Mouse (Mus musculus) ES-Bruce4 (cell line): ENCODE measurements around the gene Frmd4b. TPM values are rescaled to one million over a fixed set of nuclear protein-coding genes. Genes with fewer than 3 reads are reported as not detected.

Source experiments
- H3K27ac ChIP-seq: 2 replicates; pipeline ENCODE4 v1.5.1; 2012; ENCODE audit warnings: low read length, inconsistent platforms; ENCODE audit not compliant: insufficient read depth
- H3K27me3 ChIP-seq: 2 replicates; pipeline ENCODE4 v1.6.1; 2012; ENCODE audit warnings: mild to moderate bottlenecking, low read length, inconsistent platforms; ENCODE audit not compliant: control insufficient read depth, poor library complexity, insufficient read depth, severe bottlenecking
- H3K36me3 ChIP-seq: 2 replicates; pipeline ENCODE4 v1.6.1; 2012; ENCODE audit warnings: inconsistent platforms, mild to moderate bottlenecking, low read length, moderate library complexity; ENCODE audit not compliant: control insufficient read depth, poor library complexity, insufficient read depth, severe bottlenecking
- H3K4me1 ChIP-seq: one replicate; pipeline ENCODE4 v1.8.1; 2011; ENCODE audit warnings: low read length; ENCODE audit not compliant: control insufficient read depth, insufficient read depth
- H3K4me3 ChIP-seq: 2 replicates; pipeline ENCODE4 v1.5.1; 2011; ENCODE audit warnings: low read depth, mild to moderate bottlenecking, low read length
- H3K9ac ChIP-seq: 2 replicates; pipeline ENCODE4 v1.6.1; 2012; ENCODE audit warnings: low read depth, mild to moderate bottlenecking, inconsistent platforms; ENCODE audit not compliant: poor library complexity, severe bottlenecking
- H3K9me3 ChIP-seq: replicated peaks from 2 replicates; pipeline ENCODE4 v1.6.1; 2012; ENCODE audit warnings: mild to moderate bottlenecking, low read length, inconsistent platforms; ENCODE audit not compliant: control insufficient read depth, poor library complexity, insufficient read depth, severe bottlenecking
- CTCF ChIP-seq: IDR thresholded peaks from one replicate; pipeline ENCODE4 v1.8.1; 2011; ENCODE audit warnings: low read depth, low read length
- EP300 ChIP-seq: IDR thresholded peaks from 2 replicates; pipeline ENCODE4 v1.6.1; 2011; ENCODE audit warnings: low read depth, low read length; ENCODE audit not compliant: insufficient read depth
- POLR2A ChIP-seq: IDR thresholded peaks from one replicate; pipeline ENCODE4 v1.8.1; 2011; ENCODE audit warnings: low read length; ENCODE audit not compliant: insufficient read depth
- polyA plus RNA-seq: library from polyadenylated mRNA; stranded (reverse); fragments of >200 nt; gene quantifications from 2 replicates; pipeline ENCODE4 v1.2.4, GENCODE M21; 2011; ENCODE audit warnings: low read depth; ENCODE audit not compliant: missing spikeins, insufficient read depth, insufficient read length

Gene Frmd4b
- polyA plus RNA-seq, 1 experiment = 27.8 TPM

DNA sequence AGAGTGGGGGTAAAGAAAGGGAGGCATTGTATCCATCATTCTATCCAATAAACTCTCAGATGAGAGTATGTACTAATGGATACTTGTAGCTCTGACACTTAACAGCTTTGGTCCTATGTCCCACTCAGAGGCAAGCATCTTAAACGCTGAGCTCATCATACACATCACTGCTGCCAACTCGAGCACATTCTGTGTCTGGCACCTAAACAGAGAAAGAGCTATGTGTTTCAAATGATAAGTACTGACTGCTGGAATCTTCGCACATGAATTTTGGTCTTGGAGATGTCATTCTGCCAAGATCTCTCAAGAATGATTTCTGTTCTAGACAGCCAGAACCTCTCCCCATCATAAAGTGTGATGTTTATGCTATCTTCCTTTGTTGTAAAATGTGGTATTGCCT, 284.0 kb downstream of the Frmd4b start:
- no peaks in the 10 kb centered on the region for H3K9me3 ChIP-seq
- no peak for TF ChIP-seq EP300
- no peak for TF ChIP-seq CTCF
- no peak for TF ChIP-seq POLR2A
- no peaks in the 10 kb centered on the region for H3K4me1 ChIP-seq
- H3K27ac ChIP-seq = no peak overlapping the region
- no peaks in the 10 kb centered on the region for H3K36me3 ChIP-seq
- no peaks in the 10 kb centered on the region for H3K27me3 ChIP-seq
- no peak overlapping the region for H3K9ac ChIP-seq
- H3K4me3 ChIP-seq = no peak overlapping the region

DNA sequence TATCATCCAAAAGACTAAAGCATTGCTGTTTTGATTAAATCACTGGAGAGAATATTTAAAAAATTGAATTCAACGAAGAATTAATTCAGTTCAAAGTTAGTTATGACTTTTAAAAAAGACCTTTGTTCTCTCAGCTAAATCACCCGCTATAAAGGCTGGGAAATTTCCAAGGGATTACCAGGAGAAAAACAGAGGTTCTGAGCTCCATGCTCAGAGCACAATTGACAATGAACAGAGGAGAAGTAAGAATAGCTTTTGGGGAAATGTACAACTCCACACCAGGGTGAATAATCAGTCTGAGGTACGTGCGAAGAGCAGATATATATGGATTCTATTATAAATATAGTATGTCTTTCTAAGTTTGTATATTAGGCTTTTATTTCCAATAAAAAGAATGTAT, 293.4 kb downstream of the Frmd4b start:
- no peak for TF ChIP-seq CTCF
- no peak for TF ChIP-seq POLR2A
- TF ChIP-seq EP300 = no peak
- H3K4me3 ChIP-seq = no peak overlapping the region
- H3K9me3 ChIP-seq = no peaks in the 10 kb centered on the region
- H3K9ac ChIP-seq = no peak overlapping the region
- no peaks in the 10 kb centered on the region for H3K36me3 ChIP-seq
- no peaks in the 10 kb centered on the region for H3K4me1 ChIP-seq
- no peak overlapping the region for H3K27ac ChIP-seq
- H3K27me3 ChIP-seq = no peaks in the 10 kb centered on the region

DNA sequence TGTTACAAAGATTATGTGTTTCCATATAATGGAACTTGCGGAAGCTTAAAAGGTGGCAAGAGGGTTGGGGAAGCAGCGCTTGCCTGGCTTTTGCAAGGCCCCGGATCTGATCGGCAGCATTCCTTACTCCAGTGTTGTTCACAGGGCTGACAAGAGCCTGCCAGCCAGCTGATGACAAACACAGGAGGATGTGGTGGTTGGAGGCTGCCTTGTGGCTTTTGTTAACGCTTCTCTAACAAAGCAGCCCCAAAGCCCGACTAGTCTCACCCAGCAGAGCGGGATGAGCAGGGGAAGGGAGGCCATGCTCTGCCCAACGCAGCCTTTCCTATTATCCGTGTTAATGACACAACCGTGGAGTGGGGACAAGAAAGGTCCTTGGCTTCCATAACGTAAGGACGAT, 295.2 kb downstream of the Frmd4b start:
- Histone ChIP-seq H3K27ac (no peak overlapping the region), H3K9me3 (no peaks in the 10 kb centered on the region), H3K27me3 (no peaks in the 10 kb centered on the region), H3K4me1 (no peaks in the 10 kb centered on the region), H3K4me3 (no peak overlapping the region), H3K9ac (no peak overlapping the region), H3K36me3 (no peaks in the 10 kb centered on the region)
- TF ChIP-seq EP300 (no peak), CTCF (no peak), POLR2A (no peak)

DNA sequence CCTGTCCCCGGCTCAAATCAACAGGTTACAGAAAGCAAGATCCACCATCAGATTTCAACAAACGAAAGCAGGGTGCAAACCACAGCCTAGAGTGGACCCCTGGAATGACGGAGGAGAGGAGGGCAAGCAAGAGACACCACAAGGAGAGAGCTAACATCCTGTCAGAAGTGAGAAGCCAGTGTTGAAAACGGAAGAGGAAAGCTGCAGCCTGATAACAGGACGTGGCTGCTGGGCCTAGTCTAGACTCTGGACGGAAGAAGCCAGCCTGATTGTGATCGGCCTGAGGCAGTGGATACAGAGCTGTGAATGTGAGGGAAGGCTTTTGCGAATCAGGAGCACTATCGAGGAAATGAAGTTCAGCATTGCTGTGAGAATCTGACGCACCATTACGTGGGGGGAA, 296.2 kb downstream of the Frmd4b start:
- H3K27me3 ChIP-seq = no peaks in the 10 kb centered on the region
- no peaks in the 10 kb centered on the region for H3K4me1 ChIP-seq
- no peaks in the 10 kb centered on the region for H3K9me3 ChIP-seq
- no peak overlapping the region for H3K9ac ChIP-seq
- no peaks in the 10 kb centered on the region for H3K36me3 ChIP-seq
- no peak overlapping the region for H3K4me3 ChIP-seq
- TF ChIP-seq CTCF = no peak
- no peak for TF ChIP-seq POLR2A
- no peak for TF ChIP-seq EP300
- no peak overlapping the region for H3K27ac ChIP-seq

DNA sequence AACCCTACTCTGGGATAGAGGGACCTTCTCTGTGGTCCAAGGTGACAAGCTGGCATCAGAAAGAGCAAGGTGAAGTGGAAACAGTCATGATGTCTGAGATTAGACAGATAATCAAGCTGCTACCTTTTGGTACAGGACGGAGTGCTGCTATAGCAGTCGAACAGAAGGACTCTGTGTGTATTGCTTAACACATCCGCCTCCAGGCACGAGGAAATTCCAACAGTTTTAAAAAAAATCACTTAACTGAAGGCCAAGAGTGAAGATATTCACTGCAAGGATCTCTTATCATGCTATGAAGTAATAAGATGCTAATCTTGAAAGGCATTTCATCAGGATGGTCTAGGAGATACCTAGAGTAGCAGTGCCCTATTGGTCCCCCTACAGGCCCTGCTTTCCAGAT, 298.3 kb downstream of the Frmd4b start:
- no peaks in the 10 kb centered on the region for H3K36me3 ChIP-seq
- H3K4me1 ChIP-seq = no peaks in the 10 kb centered on the region
- TF ChIP-seq EP300 = no peak
- TF ChIP-seq CTCF = no peak
- no peak for TF ChIP-seq POLR2A
- no peaks in the 10 kb centered on the region for H3K9me3 ChIP-seq
- H3K27ac ChIP-seq = no peak overlapping the region
- H3K4me3 ChIP-seq = no peak overlapping the region
- H3K9ac ChIP-seq = no peak overlapping the region
- no peaks in the 10 kb centered on the region; the same call in 1 of the 2 replicates for H3K27me3 ChIP-seq

DNA sequence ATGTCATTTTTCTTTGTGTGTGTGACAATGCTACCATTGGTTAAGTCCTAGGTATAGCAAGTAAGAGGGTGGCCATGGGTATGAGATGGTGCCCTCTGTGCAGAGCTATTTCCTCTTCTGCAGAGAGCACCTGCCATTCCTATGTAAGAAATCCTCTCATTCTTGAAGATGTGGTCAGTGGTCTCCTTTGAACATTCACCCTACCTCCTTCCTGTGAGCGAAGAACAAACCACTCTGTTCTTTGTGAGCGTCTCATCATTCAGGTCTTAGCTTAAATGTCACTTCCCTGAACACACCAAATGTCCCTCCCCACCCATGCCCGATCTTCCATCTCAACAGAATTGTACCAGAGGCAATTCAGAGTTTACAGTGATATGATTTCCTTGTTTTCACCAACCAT, 299.4 kb downstream of the Frmd4b start:
- Histone ChIP-seq H3K9me3 (no peaks in the 10 kb centered on the region), H3K27me3 (no peaks in the 10 kb centered on the region; the same call in 1 of the 2 replicates), H3K27ac (no peak overlapping the region), H3K9ac (no peak overlapping the region), H3K4me3 (no peak overlapping the region), H3K4me1 (no peaks in the 10 kb centered on the region), H3K36me3 (no peaks in the 10 kb centered on the region)
- no peak for TF ChIP-seq POLR2A
- TF ChIP-seq EP300 = no peak
- TF ChIP-seq CTCF = no peak
